Mouse (Mus musculus): ENCODE measurements around the gene Usp7. TPM values are rescaled to one million over a fixed set of nuclear protein-coding genes. Genes with fewer than 3 reads are reported as not detected.
"Not testable (repeated sequence)": the region's sequence is repeated elsewhere in the genome, so short reads cannot be mapped to it uniquely, and the experiment has no call there.

Usp7 gene
- polyA plus RNA-seq, 1 experiment from 2014 or later, result 17.1 TPM

- no peaks in the 10 kb centered on the region for H3K9me3 ChIP-seq (replicated peaks)
- H3K36me3 ChIP-seq, result no peaks in the 10 kb centered on the region
- peak overlapping the region; percentile 95 for H3K9ac ChIP-seq
- no peaks in the 10 kb centered on the region for H3K27me3 ChIP-seq (replicated peaks)
- H3K4me1 ChIP-seq (replicated peaks), result peaks cover 39% of the 10 kb centered on the region
- H3K4me3 ChIP-seq, result peak overlapping the region; percentile 90
- H3K27ac ChIP-seq (ENCODE audit: poor library complexity, severe bottlenecking), result peak overlapping the region; percentile 98
- WGBS, result 9% methylated on average over 92 of the region's 110 CpGs
- peak overlapping the region; percentile 98 for H3K4me2 ChIP-seq
- ATAC-seq (ENCODE audit: insufficient number of reproducible peaks, low FRiP score), result peak; percentile 31
These were observed 54.2 kb downstream of the Usp7 start for GRCm38 (mm10) chr16:8737666-8738541.

GRCm38 (mm10) chr16:8737341-8737665 lies 54.8 kb downstream of the Usp7 start:
- WGBS, result under 1% methylated on average over 11 of the region's 11 CpGs
- ATAC-seq (ENCODE audit: insufficient number of reproducible peaks, low FRiP score), result no peak
- Histone ChIP-seq H3K4me3 (peak overlapping the region; percentile 90), H3K27me3 (replicated peaks) (no peaks in the 10 kb centered on the region), H3K4me2 (peak overlapping the region; percentile 98), H3K4me1 (replicated peaks) (peaks cover 39% of the 10 kb centered on the region), H3K9me3 (replicated peaks) (no peaks in the 10 kb centered on the region), H3K36me3 (no peaks in the 10 kb centered on the region), H3K9ac (peak overlapping the region; percentile 95), H3K27ac (ENCODE audit: poor library complexity, severe bottlenecking) (peak overlapping the region; percentile 98; the same call in 1 of the 2 replicates)

DNA sequence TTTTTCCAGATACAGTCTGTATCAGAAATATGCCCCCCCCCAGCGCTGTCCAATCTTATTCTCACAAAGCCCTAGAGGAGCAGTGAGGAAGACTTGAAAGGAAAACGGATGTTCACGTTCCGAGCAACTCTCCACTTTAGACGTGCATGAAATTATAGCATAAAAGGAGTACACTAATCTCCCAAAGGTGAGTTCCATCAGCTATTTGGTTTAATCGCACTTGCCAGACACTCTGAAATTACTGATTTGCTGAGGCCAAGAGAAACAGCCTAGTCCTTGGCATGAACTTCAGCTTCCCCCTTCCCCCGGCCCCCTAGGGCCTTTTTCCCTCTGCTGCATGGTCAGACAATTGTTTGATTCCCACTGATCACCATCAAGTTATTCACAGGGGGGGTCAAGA lies 55.4 kb downstream of the Usp7 start:
- Histone ChIP-seq H3K27ac (ENCODE audit: poor library complexity, severe bottlenecking) (no peak overlapping the region), H3K9ac (peak overlapping the region; percentile 95), H3K9me3 (replicated peaks) (no peaks in the 10 kb centered on the region), H3K4me3 (peak overlapping the region; percentile 90), H3K27me3 (replicated peaks) (no peaks in the 10 kb centered on the region), H3K4me1 (replicated peaks) (peaks cover 43% of the 10 kb centered on the region), H3K36me3 (no peaks in the 10 kb centered on the region), H3K4me2 (peak overlapping the region; percentile 98)
- ATAC-seq (ENCODE audit: insufficient number of reproducible peaks, low FRiP score), result no peak
- 8% methylated on average over 7 of the region's 7 CpGs for WGBS

DNA sequence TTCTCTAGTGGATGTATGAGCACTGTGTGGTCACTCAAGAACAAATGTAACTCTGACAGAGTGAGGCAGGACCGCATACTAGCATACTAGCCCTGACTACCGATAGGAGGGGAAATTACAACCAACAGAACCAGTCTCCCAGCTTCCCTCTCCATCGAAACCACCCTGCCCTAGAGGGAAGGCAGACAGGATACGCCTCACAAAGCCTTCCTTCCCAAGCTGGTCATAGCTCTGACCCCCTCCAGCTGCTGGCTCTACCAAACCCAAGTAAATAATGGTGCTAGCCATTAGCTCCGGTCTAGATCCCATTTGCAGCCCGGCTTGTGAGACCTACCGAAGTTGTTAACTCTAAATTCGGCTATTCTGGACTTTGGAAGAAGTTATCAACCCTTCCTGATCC lies 56.1 kb downstream of the Usp7 start:
- Histone ChIP-seq H3K4me1 (replicated peaks) (peaks cover 49% of the 10 kb centered on the region), H3K36me3 (no peaks in the 10 kb centered on the region), H3K9ac (peak overlapping the region; percentile 95), H3K4me2 (peak overlapping the region; percentile 98), H3K27ac (ENCODE audit: poor library complexity, severe bottlenecking) (0 out of 2 replicates have a peak overlapping the region, but pooled peaks have one; percentile 9), H3K9me3 (replicated peaks) (no peaks in the 10 kb centered on the region), H3K4me3 (peak overlapping the region; percentile 90), H3K27me3 (replicated peaks) (no peaks in the 10 kb centered on the region)
- whole genome bisulfite sequencing, result 14% methylated on average over 8 of the region's 8 CpGs
- no peak for ATAC-seq (ENCODE audit: insufficient number of reproducible peaks, low FRiP score)

DNA sequence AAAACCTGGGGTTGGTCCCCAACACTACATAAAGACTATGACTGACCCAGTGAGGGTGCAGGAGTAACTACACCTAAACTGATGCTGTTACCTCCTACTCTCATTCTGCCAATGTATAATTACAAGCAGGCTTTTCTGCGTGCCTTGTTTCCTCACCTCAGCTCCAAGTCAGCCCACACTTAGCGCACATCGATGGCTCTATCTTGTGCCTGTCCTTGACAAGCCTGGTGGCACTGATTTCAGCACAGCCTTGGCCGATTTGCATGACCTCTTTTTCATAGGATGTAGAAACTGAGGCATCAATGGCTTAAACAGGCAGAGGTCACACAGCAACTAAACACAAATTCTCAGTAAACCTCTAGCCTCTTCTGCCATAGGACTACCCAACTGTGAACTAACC lies 57.4 kb downstream of the Usp7 start:
- peaks cover 59% of the 10 kb centered on the region for H3K4me1 ChIP-seq (replicated peaks)
- 52% methylated on average over 4 of the region's 4 CpGs for WGBS

DNA sequence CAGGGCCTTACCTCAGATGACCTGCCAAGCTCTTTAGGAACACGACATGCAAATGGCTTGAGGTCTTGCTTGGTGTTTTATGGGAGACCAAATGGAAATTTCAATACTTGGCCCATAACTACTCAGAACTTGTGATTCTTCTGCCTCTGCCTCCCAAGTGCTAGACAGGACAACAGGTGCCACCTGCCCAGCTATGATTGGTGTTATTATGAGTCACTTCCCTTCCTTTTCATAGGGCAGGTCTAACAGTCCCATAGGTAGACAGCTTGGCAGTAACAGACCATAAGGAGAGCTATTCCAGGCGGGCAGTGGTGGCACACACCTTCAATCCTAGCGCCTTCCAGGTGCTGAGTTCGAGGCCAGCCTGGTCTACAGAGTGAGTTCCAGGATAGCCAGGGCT lies 58.5 kb downstream of the Usp7 start:
- no peak overlapping the region for H3K9ac ChIP-seq
- no peaks in the 10 kb centered on the region for H3K27me3 ChIP-seq (replicated peaks)
- H3K36me3 ChIP-seq, result no peaks in the 10 kb centered on the region
- peaks cover 69% of the 10 kb centered on the region for H3K4me1 ChIP-seq (replicated peaks)
- ATAC-seq (ENCODE audit: insufficient number of reproducible peaks, low FRiP score), result no peak
- H3K4me2 ChIP-seq, result no peak overlapping the region
- H3K4me3 ChIP-seq, result no peak overlapping the region
- H3K9me3 ChIP-seq (replicated peaks), result no peaks in the 10 kb centered on the region
- WGBS, result 88% methylated on average over 4 of the region's 4 CpGs
- H3K27ac ChIP-seq (ENCODE audit: poor library complexity, severe bottlenecking), result no peak overlapping the region

More for the DNA sequence above, 57.4 kb downstream of the Usp7 start:
- Histone ChIP-seq H3K9me3 (replicated peaks) (no peaks in the 10 kb centered on the region), H3K27me3 (replicated peaks) (no peaks in the 10 kb centered on the region), H3K9ac (peak overlapping the region; percentile 38), H3K27ac (ENCODE audit: poor library complexity, severe bottlenecking) (no peak overlapping the region), H3K36me3 (no peaks in the 10 kb centered on the region), H3K4me3 (no peak overlapping the region), H3K4me2 (peak overlapping the region; percentile 98)
- ATAC-seq (ENCODE audit: insufficient number of reproducible peaks, low FRiP score), result no peak

DNA sequence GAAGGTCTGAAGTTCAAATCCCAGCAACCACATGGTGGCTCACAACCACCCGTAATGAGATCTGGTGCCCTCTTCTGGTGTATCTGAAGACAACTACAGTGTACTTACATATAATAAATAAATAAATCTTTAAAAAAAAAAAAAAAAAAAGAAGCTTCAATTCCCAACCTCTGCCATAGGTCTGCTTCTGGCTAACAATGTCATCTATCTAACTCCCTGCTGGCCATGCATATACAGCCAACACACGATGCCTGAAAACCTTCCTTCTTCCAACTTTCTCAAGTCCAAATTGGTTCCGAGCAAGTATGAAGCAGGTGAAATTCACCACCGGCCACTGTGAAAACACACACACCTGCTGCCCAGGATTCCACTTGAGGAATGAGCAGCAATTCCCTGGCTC lies 59.7 kb downstream of the Usp7 start:
- not testable (repeated sequence) for H3K36me3 ChIP-seq; H3K9ac ChIP-seq; H3K4me2 ChIP-seq; H3K27ac ChIP-seq (ENCODE audit: poor library complexity, severe bottlenecking); H3K9me3 ChIP-seq (replicated peaks); ATAC-seq (ENCODE audit: insufficient number of reproducible peaks, low FRiP score); H3K27me3 ChIP-seq (replicated peaks); H3K4me3 ChIP-seq
- H3K4me1 ChIP-seq (replicated peaks), result peaks cover 73% of the 10 kb centered on the region
- 94% methylated on average over 4 of the region's 4 CpGs for WGBS

DNA sequence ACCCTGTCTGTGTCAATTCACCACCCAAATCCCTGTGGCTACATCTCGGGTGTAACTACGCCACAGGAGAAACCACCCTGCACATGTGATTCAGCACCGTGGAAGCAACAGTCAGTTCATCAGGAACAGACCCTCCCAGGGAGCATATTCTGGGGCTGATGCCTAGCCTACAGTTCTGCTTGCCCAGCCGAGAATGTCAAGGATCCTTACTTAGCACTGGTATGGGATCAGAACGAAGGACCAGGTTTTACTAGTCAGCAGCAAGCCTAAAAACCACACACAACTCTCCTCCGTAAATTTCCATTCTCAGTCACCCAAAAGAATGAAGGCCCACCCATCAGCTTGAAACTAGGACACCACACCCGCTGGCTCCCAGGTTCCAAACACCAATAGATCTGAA lies 60.5 kb downstream of the Usp7 start:
- no peaks in the 10 kb centered on the region for H3K9me3 ChIP-seq (replicated peaks)
- no peak overlapping the region for H3K27ac ChIP-seq (ENCODE audit: poor library complexity, severe bottlenecking)
- peaks cover 67% of the 10 kb centered on the region for H3K4me1 ChIP-seq (replicated peaks)
- H3K4me3 ChIP-seq, result no peak overlapping the region
- ATAC-seq (ENCODE audit: insufficient number of reproducible peaks, low FRiP score), result no peak
- 85% methylated on average over 7 of the region's 7 CpGs for WGBS
- no peak overlapping the region for H3K4me2 ChIP-seq
- no peaks in the 10 kb centered on the region for H3K27me3 ChIP-seq (replicated peaks)
- H3K9ac ChIP-seq, result no peak overlapping the region
- H3K36me3 ChIP-seq, result no peaks in the 10 kb centered on the region

- H3K4me1 ChIP-seq (replicated peaks), result peaks cover 38% of the 10 kb centered on the region
These were observed 63.9 kb downstream of the Usp7 start for GRCm38 (mm10) chr16:8728111-8728748.

DNA sequence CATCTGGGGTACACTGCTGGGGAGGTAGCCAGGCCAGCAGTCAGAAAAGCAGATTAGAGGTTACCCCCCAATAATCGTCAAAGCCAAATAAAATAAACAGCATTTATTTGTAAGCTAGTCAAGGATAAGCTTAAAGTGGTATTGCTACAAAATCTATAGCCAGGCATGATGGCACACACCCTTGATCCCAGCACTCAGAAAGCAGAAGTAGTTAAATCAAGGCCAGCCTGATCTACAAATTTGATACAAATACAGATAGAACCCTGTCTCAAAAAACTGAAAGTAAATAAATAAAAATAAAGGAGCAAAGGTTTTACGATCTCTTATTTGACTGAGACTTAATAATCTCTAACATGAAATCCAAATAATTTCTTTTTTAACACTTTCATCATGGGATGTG lies 66.3 kb downstream of the Usp7 start:
- ATAC-seq (ENCODE audit: insufficient number of reproducible peaks, low FRiP score), result no peak
- H3K4me3 ChIP-seq, result no peak overlapping the region
- 90% methylated on average over 2 of the region's 2 CpGs for WGBS
- H3K36me3 ChIP-seq, result no peaks in the 10 kb centered on the region
- H3K27me3 ChIP-seq (replicated peaks), result no peaks in the 10 kb centered on the region
- no peak overlapping the region for H3K9ac ChIP-seq
- H3K27ac ChIP-seq (ENCODE audit: poor library complexity, severe bottlenecking), result 0 out of 2 replicates have a peak overlapping the region, but pooled peaks have one; percentile 6
- peaks cover 31% of the 10 kb centered on the region for H3K4me1 ChIP-seq (replicated peaks)
- no peak overlapping the region for H3K4me2 ChIP-seq
- no peaks in the 10 kb centered on the region for H3K9me3 ChIP-seq (replicated peaks)

More at GRCm38 (mm10) chr16:8728111-8728748, 63.9 kb downstream of the Usp7 start:
- Histone ChIP-seq H3K27me3 (replicated peaks) (no peaks in the 10 kb centered on the region), H3K9me3 (replicated peaks) (no peaks in the 10 kb centered on the region), H3K9ac (no peak overlapping the region), H3K4me3 (no peak overlapping the region), H3K27ac (ENCODE audit: poor library complexity, severe bottlenecking) (no peak overlapping the region), H3K4me2 (no peak overlapping the region), H3K36me3 (no peaks in the 10 kb centered on the region)
- 89% methylated on average over 5 of the region's 5 CpGs for WGBS
- ATAC-seq (ENCODE audit: insufficient number of reproducible peaks, low FRiP score), result no peak

GRCm38 (mm10) chr16:8724031-8724430 lies 68.1 kb downstream of the Usp7 start:
- no peak for ATAC-seq (ENCODE audit: insufficient number of reproducible peaks, low FRiP score)
- WGBS, result 86% methylated on average over 3 of the region's 3 CpGs

More at GRCm38 (mm10) chr16:8724031-8724430, 68.1 kb downstream of the Usp7 start:
- peaks cover 29% of the 10 kb centered on the region for H3K4me1 ChIP-seq (replicated peaks)
- H3K27ac ChIP-seq (ENCODE audit: poor library complexity, severe bottlenecking), result no peak overlapping the region
- H3K36me3 ChIP-seq, result no peaks in the 10 kb centered on the region
- H3K4me2 ChIP-seq, result no peak overlapping the region
- H3K4me3 ChIP-seq, result no peak overlapping the region
- H3K9me3 ChIP-seq (replicated peaks), result no peaks in the 10 kb centered on the region
- no peaks in the 10 kb centered on the region for H3K27me3 ChIP-seq (replicated peaks)
- H3K9ac ChIP-seq, result no peak overlapping the region
